Mouse (Mus musculus): Measurements from ENCODE around the gene Cyth3.

The Cyth3 gene

DNA sequence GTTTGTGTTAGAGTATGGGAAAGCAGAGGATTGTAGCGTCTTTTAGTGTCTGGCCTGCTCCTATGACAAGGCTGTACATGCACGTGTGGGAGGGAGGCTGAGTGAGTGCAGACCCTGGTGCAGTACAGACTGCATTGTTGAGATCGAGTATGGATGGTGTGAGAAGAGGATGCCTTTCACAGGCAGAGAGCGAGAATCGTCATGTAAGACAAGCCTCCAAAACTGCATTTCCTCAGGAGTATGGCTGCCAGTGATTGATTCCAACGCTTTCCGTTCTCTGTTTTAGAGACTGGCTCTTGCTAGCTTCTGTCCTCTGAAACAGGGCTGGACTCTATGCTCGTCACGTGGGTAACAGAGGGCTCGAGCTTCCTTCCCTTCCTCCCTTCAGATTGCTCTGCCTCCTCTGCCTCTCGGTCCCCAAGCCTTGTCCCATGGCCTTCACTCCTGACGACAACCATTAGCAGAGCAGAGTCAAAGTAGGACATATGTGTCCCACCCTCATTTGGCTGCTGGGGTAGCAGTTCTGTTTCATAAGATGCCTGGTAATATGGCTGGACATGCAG, 12.4 kb downstream of the Cyth3 start:
- in situ Hi-C loops (cut with MboI, MseI) = no loop called here

DNA sequence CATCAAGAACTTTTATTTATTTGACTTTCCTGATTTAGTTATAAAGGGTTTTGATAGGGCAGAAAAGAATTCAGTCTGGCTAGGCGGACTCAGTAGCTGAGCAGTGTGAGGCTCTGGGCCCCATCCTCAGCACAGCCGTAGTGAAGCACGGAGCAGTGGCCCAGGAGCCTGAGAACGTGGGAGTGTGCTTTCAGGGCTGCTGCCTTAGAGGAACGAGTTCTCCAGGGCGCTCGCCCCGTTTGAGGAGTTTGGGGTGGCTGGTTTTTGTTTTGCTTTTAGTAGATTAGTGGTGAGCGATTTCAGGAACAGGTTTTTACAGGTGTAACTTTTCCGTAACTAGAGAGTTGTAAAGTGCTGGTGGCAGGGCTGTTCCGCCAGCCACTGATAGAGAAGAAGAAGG, 13.1 kb downstream of the Cyth3 start:
- in situ Hi-C loops (cut with MboI, MseI) = no loop called here

DNA sequence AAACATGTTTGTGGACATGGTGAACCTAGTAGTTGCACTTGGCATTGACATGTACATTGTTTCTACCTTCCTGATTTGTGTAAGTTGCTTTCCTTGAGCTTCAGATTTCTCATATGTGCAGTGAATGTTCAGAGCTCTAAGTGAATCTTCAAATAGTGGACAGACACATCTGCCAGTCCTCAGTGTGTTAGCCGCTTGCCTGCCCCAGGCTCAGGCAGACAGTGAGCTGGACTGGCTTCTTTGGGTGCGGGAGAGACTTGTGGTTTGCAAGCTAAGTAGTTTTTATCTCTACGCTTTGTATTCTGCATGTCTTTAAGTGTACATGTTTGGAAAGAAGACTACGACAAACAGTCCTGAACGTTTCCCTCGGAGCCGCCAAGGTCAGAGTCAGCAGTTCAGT, 13.9 kb downstream of the Cyth3 start:
- in situ Hi-C loops (cut with MboI, MseI) = no loop called here

DNA sequence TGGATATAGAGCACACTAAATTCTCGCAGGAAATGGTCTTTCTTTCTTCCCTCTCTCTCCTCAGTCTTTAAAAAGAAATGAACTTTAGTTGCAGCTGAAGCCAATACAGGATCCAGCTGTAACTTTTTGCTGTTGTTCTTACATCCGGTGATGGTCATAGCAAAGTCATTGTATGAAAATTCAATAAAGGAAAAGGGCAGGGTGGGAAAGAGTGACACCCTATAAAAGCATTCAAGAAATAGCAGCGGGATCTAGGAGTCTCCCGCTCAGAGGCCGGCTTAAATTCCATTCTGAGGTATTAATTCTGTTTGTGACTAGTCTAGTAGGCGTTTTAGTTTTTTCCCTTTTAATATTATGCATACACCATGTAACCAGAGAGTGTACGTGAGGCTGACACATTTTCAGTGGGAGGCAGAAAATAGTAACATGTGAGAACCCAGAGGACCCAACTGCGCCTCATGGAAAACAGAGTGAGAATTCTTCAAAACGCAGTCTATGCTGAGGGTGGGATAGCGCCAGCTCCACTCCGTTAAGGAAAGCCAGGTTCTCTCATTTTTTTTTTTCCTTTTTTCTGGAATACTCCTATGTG, 15.7 kb downstream of the Cyth3 start:
- in situ Hi-C loops (cut with MboI, MseI) = no loop called here

DNA sequence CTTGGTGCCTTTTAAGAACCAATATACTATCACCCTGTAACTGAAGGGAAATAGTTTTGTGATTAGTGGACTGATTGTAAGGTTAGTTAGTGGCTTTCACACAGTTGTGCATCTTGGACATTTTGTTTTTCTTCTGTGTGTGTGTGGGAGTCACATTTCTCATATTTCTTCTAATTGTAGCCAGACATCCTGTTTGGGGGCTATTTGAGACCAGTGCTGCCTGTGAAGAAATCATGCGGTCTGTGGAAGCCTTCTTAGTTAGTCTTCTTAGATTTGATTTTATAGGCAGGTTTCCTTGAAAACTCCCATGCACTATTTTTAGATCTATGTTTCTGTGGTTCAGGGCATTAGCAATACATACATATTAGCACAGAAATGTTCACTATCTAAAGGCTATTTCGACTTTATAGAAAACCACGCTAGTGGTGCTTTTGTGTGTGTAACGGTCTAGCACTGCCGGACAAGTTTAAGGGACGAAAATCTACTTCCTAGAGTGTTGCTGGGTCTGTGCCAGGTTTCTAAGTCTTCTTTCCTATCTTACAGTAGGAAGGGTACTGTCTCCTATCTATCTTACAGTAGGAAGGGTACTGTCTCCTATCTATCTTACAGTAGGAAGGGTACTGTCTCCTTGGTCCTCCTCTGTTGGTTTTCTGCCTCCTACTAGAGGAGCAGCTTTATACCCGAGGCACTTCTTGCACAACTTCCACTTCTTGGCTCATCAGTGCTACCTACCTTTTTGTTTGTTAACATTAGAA, 16.4 kb downstream of the Cyth3 start:
- in situ Hi-C loops (cut with MboI, MseI) = no loop called here

DNA sequence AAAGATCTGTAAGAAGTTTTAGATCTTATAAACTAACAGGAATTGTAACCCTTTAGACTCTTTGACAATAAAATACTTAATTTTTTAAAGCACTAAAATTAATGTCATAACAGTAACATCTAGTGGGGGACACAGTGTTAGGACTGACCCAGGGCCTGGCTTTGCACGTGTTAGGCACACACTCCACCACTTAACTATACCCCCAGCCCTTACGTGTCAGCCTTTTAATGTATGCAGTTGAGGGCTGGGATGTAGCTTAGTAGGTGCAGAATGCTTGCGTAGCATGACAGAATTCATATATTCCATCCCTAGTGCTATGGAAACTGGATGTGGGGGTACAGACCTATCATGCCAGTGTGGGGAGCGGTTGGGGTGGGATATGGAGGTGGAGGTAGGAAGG, 17.1 kb downstream of the Cyth3 start:
- in situ Hi-C loops (cut with MboI, MseI) = no loop called here

DNA sequence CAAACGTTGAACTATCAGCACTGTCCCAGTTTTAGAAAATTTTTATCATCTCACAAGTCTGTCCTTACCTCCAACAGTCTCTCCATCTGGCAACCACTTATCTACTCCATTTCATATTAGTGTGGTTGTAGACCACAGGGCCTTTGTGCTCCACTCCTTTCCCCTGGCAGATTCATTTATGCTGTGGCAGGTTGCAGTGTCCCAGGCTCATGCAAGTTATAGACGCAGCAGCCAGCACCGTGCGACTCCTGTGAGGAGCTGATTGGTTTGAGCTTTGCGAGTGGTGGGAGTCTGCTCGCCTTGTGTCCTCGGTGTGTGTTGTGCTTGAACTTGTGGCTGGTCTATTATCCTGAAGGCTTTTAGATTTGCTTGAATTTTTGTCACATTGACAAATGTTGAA, 17.6 kb downstream of the Cyth3 start:
- in situ Hi-C loops (cut with MboI, MseI) = no loop called here

DNA sequence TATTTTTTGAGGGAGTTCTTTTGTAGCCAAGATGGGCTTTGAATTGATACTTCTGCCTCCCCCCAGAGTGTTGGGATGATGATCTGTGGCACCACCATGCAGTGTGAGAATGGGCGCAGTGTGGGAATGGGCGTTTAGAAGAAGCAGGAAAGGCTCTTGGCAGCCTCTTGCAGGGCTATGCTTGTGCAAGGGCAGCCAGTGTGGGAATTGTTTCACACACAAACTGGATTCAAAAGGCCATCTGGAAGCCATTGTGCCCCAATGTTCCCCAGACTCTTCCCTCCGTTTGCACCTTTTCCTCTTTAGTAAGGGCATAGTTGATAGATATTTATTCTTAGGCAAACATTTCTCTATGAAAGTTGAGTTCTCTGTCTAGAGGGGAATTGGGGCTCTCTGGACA, 19.3 kb downstream of the Cyth3 start:
- in situ Hi-C loops (cut with MboI, MseI) = no loop called here

DNA sequence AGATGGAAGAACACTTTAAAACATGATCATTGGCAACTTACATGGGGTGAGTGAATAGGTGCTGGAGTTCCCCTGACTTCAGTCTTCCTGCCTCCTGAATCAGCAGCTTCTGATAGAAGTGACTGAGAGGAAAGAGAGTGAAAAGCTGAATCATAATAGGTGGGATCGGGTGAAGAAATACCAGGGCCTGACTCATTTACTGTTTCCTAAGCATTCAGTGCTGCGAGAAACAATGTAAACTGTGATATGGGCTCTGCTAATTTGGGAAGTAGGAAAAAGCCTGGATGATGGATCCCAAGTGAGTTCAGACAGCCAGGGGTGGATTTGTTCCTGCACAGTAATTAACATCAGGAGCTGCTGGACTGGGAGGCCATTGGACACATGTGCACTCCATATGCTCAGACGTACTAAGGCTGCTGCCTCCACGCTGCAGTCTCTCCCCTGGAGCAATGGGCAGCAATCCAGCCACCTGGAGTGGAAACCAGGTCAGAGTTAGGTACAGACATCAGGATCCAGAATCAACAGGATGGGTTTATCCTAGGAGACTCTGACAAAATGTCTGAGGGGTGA, 20.1 kb downstream of the Cyth3 start:
- in situ Hi-C loops (cut with MboI, MseI) = no loop called here

DNA sequence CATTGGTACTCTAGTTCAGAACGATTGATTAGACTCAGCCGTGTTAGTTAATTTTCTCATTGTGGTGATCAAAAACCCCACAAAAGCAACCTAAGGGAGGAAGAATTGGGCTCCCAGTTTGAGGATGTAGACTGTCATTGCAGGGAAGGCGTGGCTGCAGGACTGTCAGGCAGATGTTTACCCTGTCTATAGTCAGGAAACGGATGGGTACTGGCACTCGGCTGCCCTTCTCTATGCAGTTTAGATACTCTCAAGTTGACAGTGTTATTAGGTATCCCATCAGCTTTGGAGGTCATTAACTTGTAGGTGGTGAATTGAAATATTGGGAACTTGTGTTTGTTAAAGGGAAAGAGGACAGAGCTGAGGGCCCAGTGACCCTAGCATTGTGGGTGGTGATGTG, 23.7 kb downstream of the Cyth3 start:
- in situ Hi-C loops (cut with MboI, MseI) = no loop called here

DNA sequence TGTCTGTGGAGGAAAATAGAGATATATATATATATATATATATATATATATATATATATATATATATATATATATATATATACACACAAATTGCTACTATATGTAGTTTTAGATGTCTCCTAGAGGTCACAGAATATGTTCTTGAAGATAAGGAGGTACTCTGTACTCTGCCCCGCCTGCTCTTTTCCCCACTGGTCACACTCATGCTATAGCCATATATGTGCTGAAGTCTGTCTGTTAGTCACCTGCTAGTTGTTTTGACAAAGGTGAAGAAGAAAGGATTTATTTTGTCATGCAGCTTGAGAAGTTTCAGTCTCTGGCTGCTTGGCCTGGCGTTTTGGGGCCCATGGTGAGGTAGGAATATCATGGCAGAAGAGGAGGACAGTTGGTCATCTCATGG, 25.2 kb downstream of the Cyth3 start:
- in situ Hi-C loops (cut with MboI, MseI) = no loop called here

DNA sequence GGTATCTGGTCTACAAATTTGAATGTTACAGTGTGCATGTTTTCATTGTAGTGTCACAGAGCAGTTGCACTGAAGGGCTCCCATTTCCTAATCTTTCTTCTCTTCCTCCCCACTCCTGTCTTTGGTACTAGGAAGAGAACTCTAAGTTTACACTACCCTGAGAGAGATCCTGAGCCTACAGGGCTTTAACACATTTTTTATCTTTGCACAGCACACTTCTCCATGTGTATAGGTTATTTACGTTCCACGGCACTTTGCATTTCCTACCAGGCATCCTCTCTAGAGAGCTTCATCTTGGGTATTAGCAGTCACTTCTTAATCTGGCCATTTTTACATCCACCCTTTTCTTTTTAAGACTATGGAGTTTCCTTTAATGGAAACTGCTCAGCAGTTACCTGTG, 25.8 kb downstream of the Cyth3 start:
- in situ Hi-C loops (cut with MboI, MseI) = no loop called here

DNA sequence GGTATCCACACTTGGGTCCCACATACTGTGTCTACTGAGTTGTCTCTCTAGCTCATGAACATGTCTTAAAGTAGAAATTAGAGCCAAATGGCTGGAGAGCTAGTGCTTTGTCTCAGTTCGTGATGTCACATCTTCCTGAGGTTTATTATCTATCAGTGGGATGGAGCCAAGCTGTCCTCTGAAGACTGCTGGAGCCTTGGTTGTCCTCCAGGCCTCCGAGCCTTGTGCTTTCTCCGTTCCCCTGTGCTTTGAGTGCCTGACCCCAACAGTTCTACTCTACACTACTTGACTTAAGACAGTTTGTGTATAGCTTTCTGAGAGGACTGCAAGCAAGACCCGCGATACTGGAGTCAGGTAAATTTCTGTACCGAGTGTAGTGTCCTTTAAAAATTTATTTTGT, 26.9 kb downstream of the Cyth3 start:
- in situ Hi-C loops (cut with MboI, MseI) = no loop called here

DNA sequence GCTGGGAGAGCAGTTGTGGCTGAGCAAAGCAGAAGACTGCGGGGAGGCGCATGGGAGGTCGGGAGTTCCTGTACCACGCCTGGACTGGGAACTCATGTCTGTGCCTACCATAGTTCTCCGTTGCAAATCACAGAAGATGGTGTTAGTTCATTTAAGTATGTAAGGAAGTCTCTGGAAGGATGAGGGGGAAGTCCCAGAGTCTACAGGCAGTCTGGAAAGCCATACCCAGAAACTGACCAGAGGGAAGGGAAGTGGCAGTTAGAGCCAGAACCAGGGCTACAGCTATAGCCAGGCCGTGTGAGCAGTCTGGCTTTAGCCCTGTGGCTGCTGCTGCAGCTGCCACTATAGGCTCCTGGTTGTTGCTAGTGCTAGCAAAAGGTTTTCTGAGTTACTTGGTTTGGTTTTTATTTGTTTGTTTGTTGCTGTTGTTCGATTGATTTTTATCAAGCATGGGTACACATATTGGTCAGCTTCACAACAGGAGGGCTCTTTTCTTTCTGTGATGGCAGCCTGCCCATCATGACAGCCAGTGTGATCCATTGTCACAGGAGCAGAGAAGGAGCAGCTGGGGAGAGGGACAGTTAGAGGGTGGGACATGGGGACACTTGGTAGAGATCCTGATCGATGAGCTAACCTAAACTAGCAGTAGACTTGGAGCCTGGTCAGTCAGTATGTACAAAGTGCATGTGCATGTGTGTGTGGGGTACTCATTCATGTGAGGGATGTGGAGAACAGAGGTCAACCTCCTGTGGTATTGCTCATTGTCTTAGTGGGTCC, 29.8 kb downstream of the Cyth3 start:
- in situ Hi-C loops (cut with MboI, MseI) = no loop called here

DNA sequence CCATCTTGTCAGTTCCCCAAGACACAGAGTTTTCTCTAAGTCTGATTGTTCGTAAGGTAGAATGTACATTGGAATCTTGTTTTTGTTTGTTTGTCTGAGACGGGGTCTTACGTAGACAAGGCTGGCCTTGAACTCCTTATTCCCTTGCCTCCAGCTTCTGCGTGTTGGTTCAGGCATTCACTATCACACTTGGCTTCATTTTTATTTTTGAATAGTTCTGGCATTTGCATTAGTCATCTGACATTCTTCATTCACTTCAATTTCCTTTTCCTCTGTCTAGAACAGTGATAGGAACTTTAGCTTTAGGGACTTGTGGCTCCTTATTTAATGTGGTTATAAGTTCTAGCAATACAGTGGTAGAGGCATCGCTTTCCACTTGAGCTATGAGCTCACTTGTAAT, 31.2 kb downstream of the Cyth3 start:
- in situ Hi-C loops (cut with MboI, MseI) = no loop called here

DNA sequence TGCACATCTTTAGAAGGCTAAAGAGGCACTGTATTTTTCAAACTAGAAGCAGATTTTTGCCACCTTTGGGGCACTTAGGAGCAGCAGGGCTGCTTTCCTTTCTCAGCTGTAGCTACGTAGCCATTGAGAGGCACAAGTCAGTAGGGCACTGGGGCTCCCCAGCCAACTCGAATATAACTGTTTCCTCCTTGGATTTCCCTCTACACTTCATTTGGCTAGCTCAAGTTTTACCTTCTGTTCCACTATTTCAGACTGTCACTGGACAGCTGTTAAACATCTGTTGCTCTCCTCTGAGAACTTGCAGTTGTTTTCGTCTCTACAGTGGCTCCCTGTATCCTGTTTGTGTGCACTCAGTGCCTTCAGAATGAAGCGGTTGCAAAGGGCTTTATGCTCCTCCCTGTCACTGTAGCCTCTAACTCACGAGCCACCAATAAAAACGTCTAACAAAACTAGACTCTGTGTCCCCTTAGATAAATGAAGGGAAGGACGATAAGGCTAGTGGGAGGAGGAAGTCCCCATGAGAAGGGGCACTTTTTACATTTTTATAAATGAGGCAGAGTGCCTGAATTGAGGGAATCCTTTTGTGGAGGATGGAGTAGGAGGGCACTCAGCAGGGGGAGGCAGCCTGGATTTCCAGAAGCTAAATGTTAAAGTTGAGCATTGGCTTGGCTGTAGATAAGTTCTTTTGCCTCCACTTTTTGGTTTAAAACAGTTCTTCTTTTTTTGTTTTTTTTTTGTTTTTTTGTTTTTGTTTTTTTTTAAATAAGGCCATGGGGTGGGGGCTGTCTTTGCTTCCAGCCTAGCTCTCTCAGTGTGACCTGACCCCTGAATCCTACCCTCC, 32.6 kb downstream of the Cyth3 start:
- in situ Hi-C loops (cut with MboI, MseI) = no loop called here

DNA sequence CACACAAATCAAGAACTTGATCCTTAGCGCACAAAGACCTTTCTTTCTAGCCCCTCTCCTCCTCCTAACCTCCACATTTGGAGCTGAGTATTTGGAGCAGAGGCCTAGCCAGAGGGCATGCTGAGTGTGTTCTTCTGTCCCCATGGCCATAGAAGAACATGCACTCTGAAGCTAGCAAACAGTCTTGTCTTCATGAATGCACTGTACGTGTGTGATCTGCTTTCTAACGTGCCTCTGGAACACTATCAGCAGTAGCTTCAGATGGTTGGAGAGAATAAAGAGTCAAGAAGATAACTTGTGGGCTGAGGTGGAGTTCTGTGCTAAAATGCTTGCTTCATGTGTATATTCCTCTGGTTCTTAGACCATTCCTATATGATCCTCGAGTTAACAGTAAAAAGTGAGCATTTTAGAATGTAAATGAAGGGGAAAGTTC, 33.3 kb downstream of the Cyth3 start:
- in situ Hi-C loops (cut with MboI, MseI) = no loop called here

DNA sequence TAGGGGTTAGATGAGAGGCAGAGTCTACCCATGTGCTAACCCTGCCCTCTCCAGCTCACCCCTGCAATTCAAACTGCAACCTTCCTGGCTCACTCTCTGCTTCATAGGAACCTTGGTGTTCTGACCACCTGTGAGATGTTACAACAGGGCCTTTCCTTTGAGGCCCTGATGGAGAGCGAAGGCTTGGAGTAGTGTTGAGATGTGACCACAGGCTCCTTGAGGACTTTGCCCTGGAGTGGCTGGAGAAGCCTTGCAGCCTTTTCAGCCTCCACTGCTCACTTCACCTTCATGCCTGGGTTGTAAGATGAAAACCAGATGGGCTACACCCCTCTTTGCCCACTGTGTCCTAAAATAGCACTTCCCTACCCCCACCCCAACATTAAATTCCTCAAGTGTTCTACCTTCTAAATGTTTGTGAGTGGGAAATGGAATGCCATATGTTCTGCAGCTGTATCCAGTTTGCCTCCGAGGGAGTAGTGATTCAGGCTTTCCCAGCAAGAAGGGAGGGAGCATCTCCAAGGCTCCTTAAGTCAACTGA, 34.5 kb downstream of the Cyth3 start:
- in situ Hi-C loops (cut with MboI, MseI) = no loop called here

DNA sequence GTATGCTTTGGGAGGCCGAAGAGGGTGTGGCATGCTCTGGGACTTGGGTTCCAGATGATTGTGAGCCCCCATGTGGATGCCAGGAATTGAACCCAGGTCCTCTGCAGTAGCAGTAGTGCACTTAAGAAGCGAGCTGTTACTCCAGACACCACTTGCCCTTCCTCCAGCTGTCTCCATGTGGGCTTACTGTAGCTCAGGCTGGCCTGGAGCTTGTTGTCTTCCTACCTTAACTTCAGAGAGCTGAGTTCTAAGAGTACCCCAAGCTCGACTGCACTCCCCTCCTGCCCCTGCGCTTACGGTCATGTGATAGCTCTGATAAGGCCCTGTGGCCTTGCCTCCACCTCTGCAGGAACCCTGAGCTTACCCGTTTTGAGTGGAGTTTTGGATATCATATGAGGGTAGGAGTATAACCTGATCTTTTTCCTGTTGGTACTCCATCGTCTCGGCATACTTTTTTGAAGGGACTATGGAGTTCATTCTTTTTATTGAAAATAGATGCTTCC, 36.8 kb downstream of the Cyth3 start:
- in situ Hi-C loops (cut with MboI, MseI) = no loop called here

DNA sequence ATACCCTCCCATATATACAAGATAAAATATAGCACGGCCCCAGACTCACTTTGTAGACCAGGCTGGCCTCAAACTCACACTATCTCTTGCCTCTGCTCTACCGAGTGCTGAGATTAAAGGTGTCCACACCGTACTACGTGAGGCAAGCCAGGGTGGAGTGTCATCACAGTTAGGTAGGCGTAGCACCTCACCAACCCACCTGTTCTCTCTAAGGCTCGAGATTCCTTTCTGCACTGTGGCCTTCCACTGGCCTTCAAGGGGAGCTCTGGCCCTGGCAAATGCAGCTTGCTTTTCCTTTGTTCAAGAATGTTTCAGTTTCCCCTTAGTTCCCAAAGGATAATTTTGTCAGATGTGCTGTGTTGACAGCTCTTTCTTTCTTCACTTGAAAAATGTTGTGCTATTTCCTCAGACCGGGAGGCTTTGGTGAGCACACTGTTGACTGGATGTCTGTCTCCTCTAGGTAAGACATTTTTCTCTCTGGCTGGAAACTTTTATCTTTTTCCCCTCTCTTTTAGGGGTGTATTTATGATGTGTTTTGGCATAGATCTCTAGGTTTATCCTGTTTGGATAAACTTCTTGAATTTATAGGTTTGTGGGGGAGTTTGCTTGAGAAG, 40.9 kb downstream of the Cyth3 start:
- in situ Hi-C loops (cut with MboI, MseI) = no loop called here

Data from T-helper 2 cell (primary cell).